Mouse (Mus musculus) neural tube, embryonic 12.5 days (tissue): ENCODE data around the gene Olfr920. TPM values are rescaled to one million over a fixed set of nuclear protein-coding genes. Genes with fewer than 3 reads are reported as not detected.

ENCODE experiments used
- polyA plus RNA-seq: library from polyadenylated mRNA; unstranded; fragments of >200 nt; fragmentation: Nextera tagmentation; extraction: Ambion mirVana; gene quantifications from 2 replicates; pipeline ENCODE4 v1.2.1, GENCODE M21; 2016

Gene Olfr920
- polyA plus RNA-seq, 1 experiment from 2014 or later: not detected

Other genes with a start within 250 kb of the Olfr920 start
- gene Olfr911-ps1, start 230.7 kb upstream of the Olfr920 start, polyA plus RNA-seq: not detected in 2 replicates
- not detected in 2 replicates for gene Olfr910, start 214.4 kb upstream of the Olfr920 start, polyA plus RNA-seq
- gene Olfr912, start 172.1 kb upstream of the Olfr920 start, polyA plus RNA-seq: not detected in 2 replicates
- not detected in 2 replicates for gene Olfr913, start 159.5 kb upstream of the Olfr920 start, polyA plus RNA-seq
- gene Olfr914, start 147.2 kb upstream of the Olfr920 start, polyA plus RNA-seq: not detected in 2 replicates
- not detected in 2 replicates for gene Olfr916, start 92.4 kb upstream of the Olfr920 start, polyA plus RNA-seq
- not detected in 2 replicates for gene Olfr917, start 86.5 kb upstream of the Olfr920 start, polyA plus RNA-seq
- gene Olfr918, start 77.7 kb upstream of the Olfr920 start, polyA plus RNA-seq: not detected in 2 replicates
- gene Olfr919, start 48.6 kb upstream of the Olfr920 start, polyA plus RNA-seq: not detected in 2 replicates
- gene Vwa5a, start 34.0 kb upstream of the Olfr920 start, polyA plus RNA-seq: 8.5 and 9.7 TPM in 2 replicates
- gene Olfr921, start 20.8 kb downstream of the Olfr920 start, polyA plus RNA-seq: not detected in 2 replicates
- not detected in 2 replicates for gene Olfr922, start 62.3 kb downstream of the Olfr920 start, polyA plus RNA-seq
- not detected in 2 replicates for gene Olfr923, start 74.2 kb downstream of the Olfr920 start, polyA plus RNA-seq
- not detected in 2 replicates for gene Olfr924, start 92.2 kb downstream of the Olfr920 start, polyA plus RNA-seq
- gene Olfr26, start 102.8 kb downstream of the Olfr920 start, polyA plus RNA-seq: not detected in 2 replicates
- not detected in 2 replicates for gene Olfr926, start 124.8 kb downstream of the Olfr920 start, polyA plus RNA-seq
- gene Olfr930, start 177.5 kb downstream of the Olfr920 start, polyA plus RNA-seq: not detected in 2 replicates
- not detected in 2 replicates for gene Olfr933, start 220.0 kb downstream of the Olfr920 start, polyA plus RNA-seq
- not detected in 2 replicates for gene Olfr934, start 236.0 kb downstream of the Olfr920 start, polyA plus RNA-seq
- gene Olfr935, start 247.4 kb downstream of the Olfr920 start, polyA plus RNA-seq: not detected in 2 replicates